Mouse (Mus musculus): Measurements from ENCODE around the gene Taf13.

The Taf13 gene

GRCm38 (mm10) chr3:108572309-108573010 lies 962 bp downstream of the Taf13 start:
- DNase-seq (ENCODE audit: low spot score), result no peak

- DNase-seq (ENCODE audit: low spot score), result no peak
Observed at GRCm38 (mm10) chr3:108574018-108574417, 2.5 kb downstream of the Taf13 start.

GRCm38 (mm10) chr3:108584580-108584979 lies 13.1 kb downstream of the Taf13 start:
- DNase-seq (ENCODE audit: low spot score), result no peak

DNA sequence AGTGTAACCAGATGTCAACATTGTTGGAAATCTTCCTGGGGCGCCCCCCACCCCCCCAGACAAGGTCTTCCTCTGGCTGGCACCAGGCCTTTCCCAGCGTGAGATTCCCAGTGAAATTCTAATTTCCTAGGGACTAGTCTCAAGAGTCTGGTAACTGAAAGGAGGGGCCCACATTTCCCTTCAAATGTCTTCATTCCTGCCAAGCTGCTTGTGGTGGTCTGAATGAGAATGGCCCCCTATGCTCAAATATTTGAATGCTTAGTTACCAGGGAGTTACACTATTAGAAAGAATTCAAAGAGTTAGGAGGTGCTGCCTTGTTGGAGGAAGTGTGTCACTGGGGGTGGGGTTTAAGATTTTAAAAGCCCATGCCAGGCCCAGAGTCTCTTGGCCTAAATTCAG lies 16.9 kb downstream of the Taf13 start:
- no peak for DNase-seq (ENCODE audit: low spot score)

GRCm38 (mm10) chr3:108590786-108591529 lies 19.5 kb downstream of the Taf13 start, which contains the start of gene Wdr47:
Wdr47 (plus strand) TSS chr3:108591279.
- DNase-seq (ENCODE audit: low spot score), result peak; percentile 97

GRCm38 (mm10) chr3:108591530-108592522 lies 20.3 kb downstream of the Taf13 start:
- no peak for DNase-seq (ENCODE audit: low spot score)

DNA sequence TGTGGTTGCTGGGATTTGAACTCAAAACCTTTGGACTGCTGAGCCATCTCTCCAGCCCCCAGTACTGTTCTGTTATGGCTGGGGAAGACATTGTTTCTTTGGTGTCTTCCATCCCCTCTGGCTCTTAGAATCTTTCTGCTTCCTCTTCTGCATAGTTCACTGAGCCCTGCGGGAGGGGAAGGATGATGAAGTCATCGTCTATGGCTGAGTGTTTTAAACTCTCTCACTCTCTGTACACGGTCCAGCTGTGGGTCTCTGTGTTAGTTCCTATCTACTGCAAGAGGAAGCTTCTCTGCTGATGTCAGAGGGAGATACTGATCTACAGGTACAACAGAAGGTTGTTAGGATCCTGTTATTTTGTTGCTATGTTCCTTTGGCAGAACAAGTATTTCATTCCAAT lies 37.4 kb downstream of the Taf13 start:
- DNase-seq (ENCODE audit: low spot score), result no peak
